Mouse (Mus musculus) heart, postnatal 25 days (tissue): ENCODE measurements around the gene Adssl1. TPM values are rescaled to one million over a fixed set of nuclear protein-coding genes. Genes with fewer than 3 reads are reported as not detected.

Source experiments
- DNase-seq: peaks from one replicate; pipeline ENCODE4 v3.0.0; 2022; ENCODE audit warnings: low spot score
- intact Hi-C: fragments of 180-260 bp; cut with DNase I; formaldehyde crosslinking; loops from one replicate; pipeline ENCODE4 v1.15.1; 2025
- total RNA-seq, 2 experiments: library from RNA; stranded (reverse); gene quantifications; 2 replicates each; pipeline ENCODE4 v1.2.3; 2021

The Adssl1 gene
- total RNA-seq, 2 experiments from 2014 or later, result 147 TPM

GRCm38 (mm10) chr12:112618981-112619685 lies 712 bp upstream of the Adssl1 start:
- DNase-seq, result no peak
- intact Hi-C loops, result loop anchor here (5.0 kb wide), 1 partner anchor 122 kb away; no protein-coding TSS in a partner anchor

GRCm38 (mm10) chr12:112620354-112621061 lies 663 bp downstream of the Adssl1 start:
- DNase-seq, result no peak
- intact Hi-C loops, result no loop called here

GRCm38 (mm10) chr12:112621900-112622299 lies 2.1 kb downstream of the Adssl1 start:
- intact Hi-C loops, result no loop called here
- no peak for DNase-seq

GRCm38 (mm10) chr12:112623742-112624141 lies 3.9 kb downstream of the Adssl1 start:
- intact Hi-C loops, result loop anchor here (1.0 kb wide), 1 partner anchor 71 kb away; no protein-coding TSS in a partner anchor
- no peak for DNase-seq

- intact Hi-C loops, result no loop called here
- no peak for DNase-seq
These were observed 5.9 kb downstream of the Adssl1 start for GRCm38 (mm10) chr12:112625700-112626099.

GRCm38 (mm10) chr12:112626455-112626854 lies 6.6 kb downstream of the Adssl1 start:
- intact Hi-C loops, result no loop called here

GRCm38 (mm10) chr12:112627097-112627881 lies 7.4 kb downstream of the Adssl1 start:
- intact Hi-C loops, result no loop called here
- no peak for DNase-seq

More at GRCm38 (mm10) chr12:112626455-112626854, 6.6 kb downstream of the Adssl1 start:
- no peak for DNase-seq

- intact Hi-C loops, result no loop called here
- DNase-seq, result no peak
These were observed 8.4 kb downstream of the Adssl1 start for GRCm38 (mm10) chr12:112628197-112628596.

GRCm38 (mm10) chr12:112628928-112629721 lies 9.3 kb downstream of the Adssl1 start:
- intact Hi-C loops, result no loop called here
- DNase-seq, result peak; percentile 39

GRCm38 (mm10) chr12:112630029-112630428 lies 10.2 kb downstream of the Adssl1 start:
- no peak for DNase-seq
- intact Hi-C loops, result no loop called here

GRCm38 (mm10) chr12:112630796-112631195 lies 11.0 kb downstream of the Adssl1 start:
- intact Hi-C loops, result no loop called here

GRCm38 (mm10) chr12:112631472-112631871 lies 11.6 kb downstream of the Adssl1 start:
- intact Hi-C loops, result no loop called here
- no peak for DNase-seq

More at GRCm38 (mm10) chr12:112630796-112631195, 11.0 kb downstream of the Adssl1 start:
- DNase-seq, result no peak

GRCm38 (mm10) chr12:112632084-112632777 lies 12.4 kb downstream of the Adssl1 start:
- DNase-seq, result no peak
- intact Hi-C loops, result no loop called here

GRCm38 (mm10) chr12:112632907-112633306 lies 13.1 kb downstream of the Adssl1 start:
- intact Hi-C loops, result no loop called here
- DNase-seq, result no peak

- intact Hi-C loops, result no loop called here
- no peak for DNase-seq
These were observed 13.8 kb downstream of the Adssl1 start for GRCm38 (mm10) chr12:112633686-112634085.

- no peak for DNase-seq
- intact Hi-C loops, result no loop called here
These were observed 19.7 kb downstream of the Adssl1 start for GRCm38 (mm10) chr12:112639526-112639925.

- intact Hi-C loops, result no loop called here
- DNase-seq, result no peak
These were observed 23.3 kb downstream of the Adssl1 start for GRCm38 (mm10) chr12:112643126-112643525.

GRCm38 (mm10) chr12:112644180-112644854 lies 24.5 kb downstream of the Adssl1 start, which contains the start of gene Siva1:
Gene Siva1, plus strand, starts transcription at chr12:112644679.
- DNase-seq, result peak; percentile 99
- intact Hi-C loops, result no loop called here
